Mouse (Mus musculus) CH12.LX (cell line): Measurements from ENCODE around the gene Usp5. TPM values are rescaled to one million over a fixed set of nuclear protein-coding genes. Genes with fewer than 3 reads are reported as not detected.

Source experiments
- DNase-seq: peaks from one replicate; pipeline ENCODE4 v3.0.0-alpha.2; 2013; ENCODE audit errors: extremely low read depth
- H3K27ac ChIP-seq: 2 replicates; pipeline ENCODE4 v1.5.1; 2012; ENCODE audit warnings: low read depth, mild to moderate bottlenecking, control low read depth, moderate library complexity; ENCODE audit not compliant: insufficient read depth
- H3K27me3 ChIP-seq: replicated peaks from 2 replicates; pipeline ENCODE3; 2012; ENCODE audit warnings: inconsistent platforms
- H3K36me3 ChIP-seq, 2 experiments: replicated peaks in 1 of 2; 2 replicates each; pipeline versions ENCODE3 to v1.6.1; 2012; ENCODE audit warnings: inconsistent platforms in 1 of 2, low read length in 1 of 2, mild to moderate bottlenecking in 1 of 2, mixed read lengths in 1 of 2, moderate library complexity in 1 of 2; ENCODE audit not compliant: control insufficient read depth in 1 of 2, insufficient read depth in 1 of 2
- H3K4me1 ChIP-seq, 2 experiments: 2 replicates each; pipeline ENCODE4 v1.6.1; 2012; ENCODE audit warnings: inconsistent platforms in 1 of 2, moderate library complexity in 1 of 2; ENCODE audit not compliant: insufficient read depth in 2 of 2, control insufficient read depth in 1 of 2
- H3K4me2 ChIP-seq: 2 replicates; pipeline ENCODE4 v1.6.1; 2012; ENCODE audit warnings: low read depth, mild to moderate bottlenecking, control low read depth; ENCODE audit not compliant: poor library complexity, insufficient read depth, severe bottlenecking
- H3K4me3 ChIP-seq, 3 experiments: fragments of 150-350 bp in 1 of 3; sonication (generic) in 1 of 3; replicated peaks in 1 of 3; 2 replicates each; pipeline versions ENCODE3 to v1.5.1; 2011 to 2012; ENCODE audit warnings: low read depth in 2 of 3, low read length in 2 of 3, mild to moderate bottlenecking in 2 of 3, moderate library complexity in 2 of 3, control low read depth in 1 of 3, improper control_type of control experiment in 1 of 3, inconsistent platforms in 1 of 3, mixed read lengths in 1 of 3; ENCODE audit not compliant: poor library complexity in 1 of 3
- H3K79me2 ChIP-seq: replicated peaks from 2 replicates; pipeline ENCODE4 v1.6.1; 2012; ENCODE audit warnings: mild to moderate bottlenecking, moderate library complexity; ENCODE audit not compliant: control insufficient read depth, poor library complexity, insufficient read depth, severe bottlenecking; ENCODE audit errors: extremely low read depth
- H3K9ac ChIP-seq: 2 replicates; pipeline ENCODE4 v1.6.1; 2012; ENCODE audit warnings: low read depth, mild to moderate bottlenecking, control low read depth, moderate library complexity; ENCODE audit not compliant: insufficient read depth
- H3K9me3 ChIP-seq: replicated peaks from 2 replicates; pipeline ENCODE3; 2012; ENCODE audit warnings: low read length, inconsistent platforms, mixed read lengths
- BHLHE40 ChIP-seq: IDR thresholded peaks from 2 replicates; pipeline ENCODE4 v1.6.1; 2011; ENCODE audit warnings: mild to moderate bottlenecking, low read depth, low read length, improper control_type of control experiment
- CHD2 ChIP-seq: IDR thresholded peaks from 2 replicates; pipeline ENCODE4 v1.6.1; 2011; ENCODE audit warnings: low read length, improper control_type of control experiment
- CTCF ChIP-seq, 2 experiments: IDR thresholded peaks in 1 of 2; conservative IDR thresholded peaks in 1 of 2; 2 replicates each; pipeline ENCODE4 v1.5.1; 2011 to 2012; ENCODE audit warnings: low read depth in 2 of 2, low read length in 2 of 2, improper control_type of control experiment in 1 of 2, inconsistent platforms in 1 of 2, mild to moderate bottlenecking in 1 of 2, moderate library complexity in 1 of 2
- E2F4 ChIP-seq: IDR thresholded peaks from 2 replicates; pipeline ENCODE4 v1.6.1; 2011; ENCODE audit warnings: low read depth, low read length, improper control_type of control experiment; ENCODE audit not compliant: insufficient replicate concordance
- ELF1 ChIP-seq: IDR thresholded peaks from 2 replicates; pipeline ENCODE4 v1.6.1; 2014; ENCODE audit warnings: low read depth, mild to moderate bottlenecking, inconsistent platforms, low read length, improper control_type of control experiment
- EP300 ChIP-seq: IDR thresholded peaks from 2 replicates; pipeline ENCODE4 v1.6.1; 2011; ENCODE audit warnings: low read length, improper control_type of control experiment
- ETS1 ChIP-seq: conservative IDR thresholded peaks from 2 replicates; pipeline ENCODE4 v1.6.1; 2012; ENCODE audit warnings: low read depth, mild to moderate bottlenecking, inconsistent platforms, low read length, improper control_type of control experiment, moderate library complexity
- GABPA ChIP-seq: IDR thresholded peaks from 2 replicates; pipeline ENCODE4 v1.6.1; 2012; ENCODE audit warnings: low read depth, low read length, improper control_type of control experiment, inconsistent platforms; ENCODE audit not compliant: insufficient replicate concordance
- IRF4 ChIP-seq: IDR thresholded peaks from 2 replicates; pipeline ENCODE4 v1.6.1; 2014; ENCODE audit warnings: low read depth, mild to moderate bottlenecking, inconsistent platforms, low read length, improper control_type of control experiment
- JUN ChIP-seq: IDR thresholded peaks from 2 replicates; pipeline ENCODE4 v1.6.1; 2011; ENCODE audit warnings: low read depth, mild to moderate bottlenecking, low read length, improper control_type of control experiment, moderate library complexity; ENCODE audit not compliant: insufficient read depth
- KAT2A ChIP-seq: IDR thresholded peaks from 2 replicates; pipeline ENCODE4 v1.6.1; 2012; ENCODE audit warnings: low read length, improper control_type of control experiment, inconsistent platforms; ENCODE audit not compliant: insufficient replicate concordance
- MAFK ChIP-seq: IDR thresholded peaks from 2 replicates; pipeline ENCODE4 v1.6.1; 2011; ENCODE audit warnings: low read length, improper control_type of control experiment; ENCODE audit not compliant: insufficient replicate concordance
- MAX ChIP-seq: IDR thresholded peaks from 2 replicates; pipeline ENCODE4 v1.6.1; 2011; ENCODE audit warnings: low read length, improper control_type of control experiment
- MAZ ChIP-seq: IDR thresholded peaks from 2 replicates; pipeline ENCODE4 v1.6.1; 2012; ENCODE audit warnings: low read depth, mild to moderate bottlenecking, inconsistent platforms, low read length, improper control_type of control experiment, moderate library complexity
- MEF2A ChIP-seq: IDR thresholded peaks from 2 replicates; pipeline ENCODE4 v1.6.1; 2014; ENCODE audit warnings: low read depth, mild to moderate bottlenecking, inconsistent platforms, low read length, improper control_type of control experiment, borderline replicate concordance
- MXI1 ChIP-seq: IDR thresholded peaks from 2 replicates; pipeline ENCODE4 v1.6.1; 2011; ENCODE audit warnings: mild to moderate bottlenecking, low read depth, low read length, improper control_type of control experiment
- NELFE ChIP-seq: IDR thresholded peaks from 2 replicates; pipeline ENCODE4 v1.6.1; 2011; ENCODE audit warnings: low read depth, low read length, improper control_type of control experiment
- POLR2AphosphoS2 ChIP-seq: IDR thresholded peaks from 2 replicates; pipeline ENCODE4 v1.6.1; 2011; ENCODE audit warnings: low read depth, low read length, improper control_type of control experiment
- RCOR1 ChIP-seq: conservative IDR thresholded peaks from 2 replicates; pipeline ENCODE4 v1.6.1; 2012; ENCODE audit warnings: low read depth, mild to moderate bottlenecking, inconsistent platforms, low read length, improper control_type of control experiment
- SIN3A ChIP-seq: IDR thresholded peaks from 2 replicates; pipeline ENCODE4 v1.6.1; 2012; ENCODE audit warnings: low read length, improper control_type of control experiment, inconsistent platforms
- SMC3 ChIP-seq: IDR thresholded peaks from 2 replicates; pipeline ENCODE4 v1.6.1; 2011; ENCODE audit warnings: low read depth, low read length, improper control_type of control experiment
- TCF12 ChIP-seq: IDR thresholded peaks from 2 replicates; pipeline ENCODE4 v1.6.1; 2014; ENCODE audit warnings: low read depth, mild to moderate bottlenecking, inconsistent platforms, low read length, improper control_type of control experiment
- USF1 ChIP-seq: IDR thresholded peaks from 2 replicates; pipeline ENCODE4 v1.6.1; 2014; ENCODE audit warnings: low read depth, mild to moderate bottlenecking, inconsistent platforms, low read length, improper control_type of control experiment
- USF2 ChIP-seq: conservative IDR thresholded peaks from 2 replicates; pipeline ENCODE4 v1.6.1; 2011; ENCODE audit warnings: low read depth, low read length, improper control_type of control experiment
- ZC3H11A ChIP-seq: IDR thresholded peaks from 2 replicates; pipeline ENCODE4 v1.6.1; 2012; ENCODE audit warnings: low read depth, mild to moderate bottlenecking, inconsistent platforms, low read length, improper control_type of control experiment
- ZKSCAN1 ChIP-seq: IDR thresholded peaks from 2 replicates; pipeline ENCODE4 v1.6.1; 2012; ENCODE audit warnings: low read depth, inconsistent platforms, low read length, improper control_type of control experiment, borderline replicate concordance
- ZMIZ1 ChIP-seq: IDR thresholded peaks from 2 replicates; pipeline ENCODE4 v1.6.1; 2012; ENCODE audit warnings: low read depth, mild to moderate bottlenecking, inconsistent platforms, low read length, improper control_type of control experiment
- ZNF384 ChIP-seq: IDR thresholded peaks from 2 replicates; pipeline ENCODE4 v1.6.1; 2012; ENCODE audit warnings: low read depth, low read length, improper control_type of control experiment, inconsistent platforms
- dilution Hi-C: fragments of 300-500 bp; cut with MboI; formaldehyde crosslinking; loops from 2 replicates; pipeline ENCODE4 v1.14.3; 2020; ENCODE audit warnings: low sequenced_read_pairs; ENCODE audit not compliant: extremely low pct_unique_long_range_greater_than_20kb, extremely low pct_ligation_motif_present
- in situ Hi-C: fragments of 300-500 bp; cut with MboI; formaldehyde crosslinking; loops from 3 replicates; pipeline ENCODE4 v1.14.3; 2019; ENCODE audit warnings: low sequenced_read_pairs, low pct_ligation_motif_present, low pct_unique_long_range_greater_than_20kb, mixed read lengths
- polyA plus RNA-seq: library from polyadenylated mRNA; unstranded; fragments of >175 nt; gene quantifications from 2 replicates; pipeline ENCODE4 v1.2.1, GENCODE M21; 2012; ENCODE audit warnings: low read depth; ENCODE audit not compliant: insufficient read length
- total RNA-seq, 2 experiments: library from RNA; depleted of rRNA; stranded (reverse); fragments of 300-350 nt in 1 of 2; fragments of >200 nt in 1 of 2; gene quantifications; 2 replicates each; pipeline ENCODE4 v1.2.3; 2012 to 2014

Usp5 gene
- total and polyA plus RNA-seq, 3 experiments = 79.8 to 107 (median 103) TPM

DNA sequence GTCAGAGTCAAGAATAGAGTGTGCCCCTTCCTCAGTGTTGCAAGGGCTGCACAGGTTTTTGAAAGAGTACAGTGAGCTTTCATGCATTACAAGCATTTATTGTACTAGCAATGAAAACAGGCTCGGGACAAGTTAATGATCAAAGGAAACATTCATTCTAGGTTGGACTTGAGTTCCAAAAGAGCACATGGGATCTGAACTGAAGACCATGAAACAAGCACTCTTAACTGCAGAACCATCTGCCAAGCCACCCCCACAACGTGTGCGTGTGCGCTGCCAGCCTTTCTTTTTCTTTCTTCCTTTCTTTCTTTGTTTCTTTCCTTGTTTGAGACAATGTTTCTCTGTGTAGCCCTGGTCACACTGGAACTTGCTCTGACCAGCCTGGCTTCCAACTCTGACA lies 33.5 kb downstream of the Usp5 start:
- in situ Hi-C loops = no loop called here
- DNase-seq = no peak
- H3K36me3 ChIP-seq = peaks cover 0 to 5% of the 10 kb centered on the region in 2 experiments
- H3K79me2 ChIP-seq = no peaks in the 10 kb centered on the region
- H3K9ac ChIP-seq = no peak overlapping the region
- no peaks in the 10 kb centered on the region for H3K27me3 ChIP-seq
- H3K4me1 ChIP-seq = no peaks in the 10 kb centered on the region
- no peak overlapping the region for H3K27ac ChIP-seq
- no peak overlapping the region for H3K4me2 ChIP-seq
- H3K4me3 ChIP-seq = no peak overlapping the region
- no peaks in the 10 kb centered on the region for H3K9me3 ChIP-seq
- dilution Hi-C loops = no loop called here
- TF ChIP-seq MAX (no peak), CHD2 (no peak), BHLHE40 (no peak), MAZ (no peak), ZC3H11A (no peak), CTCF (conservative IDR thresholded peaks at IDR 0.05 in 1 of 2, IDR thresholded peaks at IDR 0.05 in 1 of 2; ENCODE audit: low read depth in 2 of 2, low read length in 2 of 2) (no peak), ELF1 (no peak), JUN (no peak), POLR2AphosphoS2 (no peak), SMC3 (no peak), GABPA (no peak), ZMIZ1 (no peak)

DNA sequence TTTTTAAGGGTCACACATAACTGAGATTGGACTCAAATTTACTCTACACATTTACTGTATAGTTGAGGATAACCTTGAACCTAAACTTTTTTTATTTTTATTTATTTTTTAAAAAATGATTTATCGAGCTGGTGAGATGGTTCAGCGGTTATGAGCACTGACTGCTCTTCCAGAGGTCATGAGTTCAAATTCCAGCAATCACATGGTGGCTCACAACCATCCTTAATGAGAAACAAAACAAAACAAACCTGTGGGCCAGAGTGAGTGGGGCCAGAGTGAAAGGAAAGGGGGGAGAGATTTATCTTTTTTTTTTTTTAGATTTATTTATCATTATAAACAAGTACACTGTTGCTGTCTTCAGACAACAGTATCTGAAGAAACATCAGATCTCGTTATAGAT lies 37.4 kb downstream of the Usp5 start:
- Histone ChIP-seq H3K9me3 (no peaks in the 10 kb centered on the region), H3K79me2 (no peaks in the 10 kb centered on the region), H3K27me3 (no peaks in the 10 kb centered on the region), H3K27ac (no peak overlapping the region), H3K36me3 (peaks cover 0 to 11% of the 10 kb centered on the region in 2 experiments), H3K4me1 (peaks cover 3 to 13% of the 10 kb centered on the region in 2 experiments; a peak in 3 of 4 replicates), H3K4me2 (no peak overlapping the region), H3K4me3 (no peak overlapping the region), H3K9ac (no peak overlapping the region)
- TF ChIP-seq POLR2AphosphoS2 = no peak
- TF ChIP-seq USF1 = no peak
- TF ChIP-seq MXI1 = no peak
- no peak for TF ChIP-seq ETS1
- TF ChIP-seq E2F4 = no peak
- no peak for TF ChIP-seq EP300
- no peak for TF ChIP-seq MAX
- no peak for TF ChIP-seq IRF4
- TF ChIP-seq TCF12 = no peak
- no peak for TF ChIP-seq NELFE
- TF ChIP-seq MAFK = no peak
- no peak for TF ChIP-seq ZKSCAN1
- TF ChIP-seq SIN3A = no peak
- TF ChIP-seq USF2 = no peak
- TF ChIP-seq MEF2A = no peak
- no peak for TF ChIP-seq KAT2A
- no peak for TF ChIP-seq RCOR1
- TF ChIP-seq ZNF384 = no peak
- dilution Hi-C loops = no loop called here
- no peak for DNase-seq
- in situ Hi-C loops = no loop called here
